Mouse (Mus musculus) forebrain, embryonic 15.5 days (tissue): ENCODE data around the gene Catsperg1. TPM values are rescaled to one million over a fixed set of nuclear protein-coding genes. Genes with fewer than 3 reads are reported as not detected.

Source experiments
- ATAC-seq: fragments of 200-750 bp; cut with Nextera tagmentation; replicated peaks from 2 replicates; pipeline ENCODE4 v1.8.0; 2017; ENCODE audit warnings: mild to moderate bottlenecking, moderate TSS enrichment, moderate library complexity
- H3K27ac ChIP-seq: fragments of 300-500 bp; sonication (generic); replicated peaks from 2 replicates; pipeline ENCODE4 v1.5.1; 2015; ENCODE audit warnings: mild to moderate bottlenecking, inconsistent platforms
- H3K27me3 ChIP-seq: fragments of 300-500 bp; sonication (generic); 2 replicates; pipeline ENCODE4 v1.6.1; 2015; ENCODE audit warnings: inconsistent platforms
- H3K36me3 ChIP-seq: fragments of 300-500 bp; sonication (generic); 2 replicates; pipeline ENCODE4 v1.6.1; 2015; ENCODE audit warnings: mild to moderate bottlenecking, inconsistent platforms
- H3K4me1 ChIP-seq: fragments of 300-500 bp; sonication (generic); 2 replicates; pipeline ENCODE4 v1.6.1; 2015; ENCODE audit warnings: inconsistent platforms
- H3K4me2 ChIP-seq: fragments of 300-500 bp; sonication (generic); replicated peaks from 2 replicates; pipeline ENCODE4 v1.6.1; 2015; ENCODE audit warnings: mild to moderate bottlenecking, inconsistent platforms
- H3K4me3 ChIP-seq: fragments of 300-500 bp; sonication (generic); 2 replicates; pipeline ENCODE4 v1.5.1; 2015; ENCODE audit warnings: mild to moderate bottlenecking, inconsistent platforms
- H3K9ac ChIP-seq: fragments of 300-500 bp; sonication (generic); replicated peaks from 2 replicates; pipeline ENCODE4 v1.6.1; 2015; ENCODE audit warnings: mild to moderate bottlenecking, inconsistent platforms
- H3K9me3 ChIP-seq: fragments of 300-500 bp; sonication (generic); 2 replicates; pipeline ENCODE4 v1.6.1; 2016; ENCODE audit warnings: inconsistent platforms
- WGBS: fragments of 180-500 bp; shearing (Covaris S2); methylation state at CpG from one replicate; pipeline ENCODE4 v1.1.7; 2015; ENCODE audit warnings: mixed read lengths; 5-methylcytosine and 5-hydroxymethylcytosine counted together
- polyA plus RNA-seq: library from polyadenylated mRNA; unstranded; fragments of >200 nt; fragmentation: Nextera tagmentation; extraction: Ambion mirVana; gene quantifications from 2 replicates; pipeline ENCODE4 v1.2.1, GENCODE M21; 2015

The Catsperg1 gene
- 1.8 and 2.1 TPM in 2 replicates for polyA plus RNA-seq

DNA sequence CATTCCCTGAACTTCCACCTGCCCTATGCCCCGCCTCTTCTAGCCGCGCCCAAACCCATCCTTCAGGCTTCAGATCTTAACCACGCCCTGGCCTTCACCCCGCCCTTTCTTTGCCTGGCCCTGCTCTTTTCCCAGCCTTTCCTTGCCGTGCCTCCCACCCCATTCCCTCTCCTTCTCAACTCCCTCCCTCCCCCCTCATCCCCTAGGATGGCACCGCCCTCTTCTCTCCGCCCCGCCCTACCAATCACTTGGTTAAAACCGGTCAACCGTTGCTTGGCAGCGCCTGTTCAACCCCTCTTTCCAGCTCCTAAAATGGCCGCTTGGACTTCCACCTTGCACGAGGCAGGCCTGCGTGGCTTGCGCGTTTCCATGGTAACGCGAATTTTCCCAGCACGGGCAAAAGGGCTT lies at the start of gene Catsperg1:
Catsperg1 (minus strand) TSS at position 361 of the 408 bp plus-strand sequence.
- no peaks in the 10 kb centered on the region for H3K9me3 ChIP-seq
- whole genome bisulfite sequencing, result 2% methylated on average over 20 of the region's 20 CpGs
- no peak within 1 kb of the TSS for H3K9ac ChIP-seq
- 0 out of 2 replicates have a peak within 1 kb of the TSS, but pooled peaks have one; percentile 23 for H3K27ac ChIP-seq
- ATAC-seq, result peak; percentile 68
- H3K27me3 ChIP-seq, result peaks cover 8% of the 10 kb centered on the region; the same call in 1 of the 2 replicates
- no peaks in the 10 kb centered on the region for H3K36me3 ChIP-seq
- H3K4me1 ChIP-seq, result peaks cover 15% of the 10 kb centered on the region
- H3K4me2 ChIP-seq, result peak within 1 kb of the TSS; percentile 46
- peak within 1 kb of the TSS; percentile 31 for H3K4me3 ChIP-seq

DNA sequence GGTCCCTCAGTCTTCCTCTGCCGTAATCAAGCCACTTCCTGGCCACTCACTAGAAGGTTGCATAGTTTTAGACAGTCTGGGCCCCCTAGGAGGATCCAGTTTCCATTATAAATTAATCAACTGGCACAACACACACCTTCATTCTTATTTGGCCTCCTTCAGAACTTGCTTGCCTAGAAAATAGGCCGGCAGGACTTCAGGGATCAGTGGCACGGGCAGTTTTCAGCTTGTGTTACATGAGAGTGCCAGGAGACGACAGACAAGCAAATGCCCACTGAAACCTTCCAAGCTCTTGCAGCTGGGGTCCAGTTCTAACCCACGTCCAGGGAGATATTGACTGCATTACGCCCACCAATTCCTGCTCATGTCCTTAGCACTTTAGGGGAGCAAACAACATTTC lies 48.3 kb upstream of the Catsperg1 start:
- WGBS, result 82% methylated on average over 6 of the region's 6 CpGs
- no peak overlapping the region for H3K4me2 ChIP-seq
- H3K36me3 ChIP-seq, result no peaks in the 10 kb centered on the region
- H3K9ac ChIP-seq, result no peak overlapping the region
- no peaks in the 10 kb centered on the region for H3K9me3 ChIP-seq
- H3K4me3 ChIP-seq, result no peak overlapping the region
- H3K4me1 ChIP-seq, result peaks cover 6% of the 10 kb centered on the region
- H3K27ac ChIP-seq, result no peak overlapping the region
- no peak for ATAC-seq
- no peaks in the 10 kb centered on the region for H3K27me3 ChIP-seq

DNA sequence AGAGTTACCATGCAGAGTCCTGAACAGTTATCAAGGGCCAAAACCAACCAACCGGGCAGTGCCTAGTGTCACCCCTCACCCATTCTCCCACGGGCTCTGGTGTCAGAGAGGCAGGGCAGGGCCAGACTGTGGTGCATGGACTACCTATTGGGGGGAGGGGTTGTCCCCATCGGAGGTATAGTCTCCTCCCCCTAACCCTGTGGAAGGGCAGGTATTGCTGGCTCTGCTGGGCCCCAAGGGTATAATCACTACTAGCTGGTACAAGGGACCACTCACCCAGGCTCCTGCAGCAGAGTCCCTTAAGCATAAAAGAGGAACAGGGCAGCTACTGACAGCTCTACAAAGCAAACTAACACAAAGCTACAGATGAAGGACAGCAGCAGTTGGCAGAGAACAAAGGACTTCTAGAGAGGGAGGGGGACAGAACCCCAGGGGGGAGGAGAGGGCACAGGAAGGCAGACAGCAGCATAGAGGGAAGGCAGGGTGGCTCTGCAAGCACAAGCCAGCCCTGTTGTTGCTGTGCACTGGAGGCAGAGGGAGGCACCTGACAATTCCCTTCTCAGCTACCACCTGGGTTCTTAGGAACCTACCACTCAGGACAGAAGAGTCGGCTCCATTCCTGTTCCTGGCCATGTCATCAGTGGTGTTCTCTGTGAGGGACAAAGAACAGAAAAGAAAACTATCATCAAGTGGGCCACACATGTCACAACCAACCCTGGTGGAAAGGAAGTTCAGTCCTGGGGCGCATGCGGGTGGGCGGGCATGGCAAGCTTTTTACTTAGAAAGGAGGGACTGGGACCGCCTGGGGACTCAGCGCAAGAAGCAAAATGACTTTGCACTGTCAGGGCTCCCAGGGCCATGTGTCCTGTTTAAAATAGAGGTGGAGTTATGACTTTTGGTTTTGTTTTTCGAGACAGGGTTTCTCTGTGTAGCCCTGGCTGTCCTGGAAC lies 46.2 kb upstream of the Catsperg1 start:
- 65% methylated on average over 10 of the region's 10 CpGs for WGBS
- ATAC-seq, result 0 out of 2 replicates have a peak, but pooled peaks have one; percentile 43
- 0 out of 2 replicates have a peak overlapping the region, but pooled peaks have one; percentile 17 for H3K27ac ChIP-seq

DNA sequence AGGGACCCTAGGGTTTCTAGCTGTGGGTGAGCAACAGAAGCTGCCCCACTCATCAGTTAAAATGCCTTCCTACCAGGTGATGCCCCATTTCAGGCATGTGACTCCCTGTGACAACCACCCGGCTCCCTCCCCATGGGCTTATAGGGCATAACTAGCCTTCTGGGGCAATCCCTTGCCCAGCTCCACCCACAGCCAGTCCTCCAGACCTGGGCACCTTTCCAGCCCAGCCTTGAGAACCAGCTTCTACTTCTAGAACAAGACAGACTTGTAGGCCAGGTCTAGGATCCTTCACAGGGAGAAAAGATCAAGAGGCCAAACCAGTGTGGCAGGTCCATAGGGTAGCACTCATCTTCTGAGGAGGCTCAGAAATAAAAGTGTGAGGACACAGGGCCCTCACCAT lies 43.5 kb upstream of the Catsperg1 start:
- 95% methylated on average over 1 of the region's 1 CpGs for WGBS
- ATAC-seq, result no peak
- no peak overlapping the region for H3K4me3 ChIP-seq
- H3K9me3 ChIP-seq, result no peaks in the 10 kb centered on the region
- peaks cover 6% of the 10 kb centered on the region for H3K4me1 ChIP-seq
- H3K4me2 ChIP-seq, result no peak overlapping the region
- no peaks in the 10 kb centered on the region for H3K36me3 ChIP-seq
- H3K9ac ChIP-seq, result no peak overlapping the region
- no peak overlapping the region for H3K27ac ChIP-seq
- H3K27me3 ChIP-seq, result no peaks in the 10 kb centered on the region

More for the DNA sequence above, 46.2 kb upstream of the Catsperg1 start:
- H3K4me3 ChIP-seq, result no peak overlapping the region
- no peak overlapping the region for H3K4me2 ChIP-seq
- H3K4me1 ChIP-seq, result peaks cover 6% of the 10 kb centered on the region
- no peaks in the 10 kb centered on the region for H3K9me3 ChIP-seq
- no peak overlapping the region for H3K9ac ChIP-seq
- H3K36me3 ChIP-seq, result no peaks in the 10 kb centered on the region
- no peaks in the 10 kb centered on the region for H3K27me3 ChIP-seq

DNA sequence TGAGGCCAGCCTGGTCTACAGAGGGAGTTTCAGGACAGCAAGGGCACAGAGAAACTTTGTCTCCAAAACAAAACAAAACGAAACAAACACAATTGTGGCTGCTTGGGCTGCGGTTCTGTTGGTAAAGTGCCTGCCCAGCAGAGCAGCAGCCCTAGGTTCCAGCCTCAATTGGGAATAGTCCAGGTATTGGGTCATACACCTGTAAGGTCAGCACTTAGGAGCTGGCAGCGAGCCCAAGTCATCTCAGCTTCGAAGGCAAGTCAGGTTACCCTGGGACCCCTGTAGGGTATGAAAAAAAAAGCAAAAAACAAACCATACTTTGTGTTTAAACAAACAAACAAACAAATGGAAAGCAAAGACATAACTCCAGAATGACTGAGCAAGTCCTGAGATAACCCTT lies 42.0 kb upstream of the Catsperg1 start:
- Histone ChIP-seq H3K9ac (no peak overlapping the region), H3K36me3 (no peaks in the 10 kb centered on the region), H3K27ac (no peak overlapping the region), H3K4me3 (no peak overlapping the region), H3K4me1 (peaks cover 6% of the 10 kb centered on the region), H3K4me2 (no peak overlapping the region), H3K27me3 (no peaks in the 10 kb centered on the region), H3K9me3 (no peaks in the 10 kb centered on the region)
- WGBS, result 88% methylated on average over 4 of the region's 4 CpGs
- ATAC-seq, result no peak

GRCm38 (mm10) chr7:29253842-29254241 lies 40.0 kb upstream of the Catsperg1 start:
- Histone ChIP-seq H3K4me2 (no peak overlapping the region), H3K9ac (no peak overlapping the region), H3K27me3 (no peaks in the 10 kb centered on the region), H3K4me1 (no peaks in the 10 kb centered on the region), H3K9me3 (no peaks in the 10 kb centered on the region), H3K4me3 (no peak overlapping the region), H3K36me3 (no peaks in the 10 kb centered on the region), H3K27ac (no peak overlapping the region)
- no peak for ATAC-seq
- 57% methylated on average over 5 of the region's 5 CpGs for WGBS

GRCm38 (mm10) chr7:29251166-29251565 lies 37.3 kb upstream of the Catsperg1 start:
- H3K4me3 ChIP-seq, result no peak overlapping the region
- no peaks in the 10 kb centered on the region for H3K9me3 ChIP-seq

GRCm38 (mm10) chr7:29248261-29248841 lies 34.5 kb upstream of the Catsperg1 start, which contains the start of gene 2200002D01Rik:
Gene 2200002D01Rik (minus strand): TSS chr7:29248466.
- Histone ChIP-seq H3K9me3 (no peaks in the 10 kb centered on the region), H3K27ac (no peak within 1 kb of the TSS), H3K4me2 (peak within 1 kb of the TSS; percentile 23), H3K4me3 (0 out of 2 replicates have a peak within 1 kb of the TSS, but pooled peaks have one; percentile 7), H3K36me3 (0 out of 2 replicates have a peak, but pooled peaks cover 4% of the 10 kb centered on the region), H3K9ac (no peak within 1 kb of the TSS), H3K4me1 (no peaks in the 10 kb centered on the region), H3K27me3 (peaks cover 11% of the 10 kb centered on the region)
- WGBS, result 18% methylated on average over 20 of the region's 20 CpGs
- ATAC-seq, result no peak

More at GRCm38 (mm10) chr7:29251166-29251565, 37.3 kb upstream of the Catsperg1 start:
- WGBS, result 89% methylated on average over 3 of the region's 3 CpGs
- no peak overlapping the region for H3K27ac ChIP-seq
- peaks cover 11% of the 10 kb centered on the region for H3K27me3 ChIP-seq
- ATAC-seq, result no peak
- H3K4me2 ChIP-seq, result no peak overlapping the region
- no peaks in the 10 kb centered on the region for H3K4me1 ChIP-seq
- H3K36me3 ChIP-seq, result no peaks in the 10 kb centered on the region
- no peak overlapping the region for H3K9ac ChIP-seq

GRCm38 (mm10) chr7:29247706-29248105 lies 33.9 kb upstream of the Catsperg1 start:
- H3K27ac ChIP-seq, result no peak overlapping the region
- H3K27me3 ChIP-seq, result peaks cover 11% of the 10 kb centered on the region
- no peaks in the 10 kb centered on the region for H3K9me3 ChIP-seq
- WGBS, result 16% methylated on average over 19 of the region's 19 CpGs
- H3K4me1 ChIP-seq, result no peaks in the 10 kb centered on the region
- ATAC-seq, result no peak
- 0 out of 2 replicates have a peak overlapping the region, but pooled peaks have one; percentile 7 for H3K4me3 ChIP-seq
- 0 out of 2 replicates have a peak, but pooled peaks cover 4% of the 10 kb centered on the region for H3K36me3 ChIP-seq
- H3K4me2 ChIP-seq, result peak overlapping the region; percentile 23
- no peak overlapping the region for H3K9ac ChIP-seq

DNA sequence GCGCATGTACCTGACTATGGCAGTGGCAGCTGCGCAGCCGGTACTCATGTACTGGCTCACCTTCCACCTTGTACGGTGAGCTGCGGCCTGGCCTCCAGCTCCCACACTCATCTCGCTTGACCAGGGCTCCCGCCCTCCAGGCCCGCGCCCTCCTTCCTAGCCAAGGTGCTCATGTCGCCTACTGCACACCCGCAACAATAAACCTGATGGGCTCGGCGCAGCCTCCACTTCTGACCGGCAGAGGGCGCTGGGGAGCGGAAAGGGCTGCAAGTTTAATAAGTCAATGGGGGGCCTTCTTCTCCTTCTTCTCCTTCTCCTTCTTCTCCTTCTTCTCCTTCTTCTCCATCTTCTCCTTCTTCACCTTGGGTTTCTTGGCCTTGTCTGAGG lies 33.5 kb upstream of the Catsperg1 start:
- Histone ChIP-seq H3K27me3 (peaks cover 11% of the 10 kb centered on the region), H3K4me2 (peak overlapping the region; percentile 23; the same call in 1 of the 2 replicates), H3K4me3 (0 out of 2 replicates have a peak overlapping the region, but pooled peaks have one; percentile 7), H3K9me3 (no peaks in the 10 kb centered on the region), H3K36me3 (0 out of 2 replicates have a peak, but pooled peaks cover 4% of the 10 kb centered on the region), H3K9ac (no peak overlapping the region), H3K27ac (no peak overlapping the region), H3K4me1 (no peaks in the 10 kb centered on the region)
- no peak for ATAC-seq
- WGBS, result 28% methylated on average over 16 of the region's 16 CpGs

GRCm38 (mm10) chr7:29246619-29247313 lies 32.9 kb upstream of the Catsperg1 start:
- no peak for ATAC-seq
- no peak overlapping the region for H3K27ac ChIP-seq
- 89% methylated on average over 21 of the region's 21 CpGs for WGBS

More at GRCm38 (mm10) chr7:29246619-29247313, 32.9 kb upstream of the Catsperg1 start:
- Histone ChIP-seq H3K4me1 (no peaks in the 10 kb centered on the region), H3K9ac (no peak overlapping the region), H3K9me3 (no peaks in the 10 kb centered on the region), H3K4me3 (no peak overlapping the region), H3K27me3 (peaks cover 11% of the 10 kb centered on the region), H3K4me2 (no peak overlapping the region), H3K36me3 (0 out of 2 replicates have a peak, but pooled peaks cover 4% of the 10 kb centered on the region)
